Mouse (Mus musculus): ENCODE results near the gene Pck2. TPM values are rescaled to one million over a fixed set of nuclear protein-coding genes. Genes with fewer than 3 reads are reported as not detected.

The Pck2 gene
- total RNA-seq (2014; rRNA removed) (27.8 and 29.1 TPM in 2 replicates), polyA plus RNA-seq (2015; fragmentation: Nextera tagmentation; extraction: Ambion mirVana) (18.2 and 21.6 TPM in 2 replicates)

DNA sequence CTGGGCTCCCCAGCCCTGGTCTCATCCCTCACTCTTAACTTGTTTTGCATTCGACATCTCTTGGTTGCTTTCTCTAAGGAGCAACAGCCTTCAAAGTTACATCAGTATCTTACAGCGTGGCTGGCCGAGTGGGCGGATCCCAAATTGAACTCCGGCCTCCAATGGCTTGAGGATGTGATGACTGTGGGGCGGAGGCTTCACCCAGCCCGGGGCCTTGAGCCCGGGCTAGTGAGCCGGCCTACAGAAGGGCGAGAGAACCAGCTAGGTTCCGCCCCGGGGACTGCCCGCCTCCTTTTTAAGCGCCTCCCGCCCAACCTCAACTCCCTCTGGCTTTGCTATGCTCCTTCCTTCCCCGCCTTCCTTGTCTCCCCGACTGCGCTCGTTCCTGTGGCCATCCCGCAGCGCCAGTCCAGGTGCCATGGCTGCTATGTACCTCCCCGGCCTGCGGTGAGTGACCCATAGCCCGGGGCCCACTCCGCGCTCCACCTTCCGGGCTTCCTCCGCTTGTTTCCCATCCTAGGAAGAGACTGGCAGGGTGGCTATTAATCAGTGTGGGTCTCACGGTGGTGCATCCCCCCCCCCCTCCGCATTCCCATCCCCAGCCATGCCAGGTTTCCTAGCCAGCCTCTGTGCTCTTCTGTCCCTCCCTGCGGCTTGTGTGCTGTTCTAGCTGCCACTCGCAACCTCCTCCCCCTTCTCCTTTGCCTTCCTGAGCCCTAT is at the start of gene Pck2:
TSS of gene Pck2 (plus strand) at position 200 of the 720 bp plus-strand sequence.
- WGBS = under 1% methylated on average over 32 of the region's 32 CpGs
- peak within 1 kb of the TSS; percentile 51 for H3K4me3 ChIP-seq (ENCODE audit: low read depth, low read length)

DNA sequence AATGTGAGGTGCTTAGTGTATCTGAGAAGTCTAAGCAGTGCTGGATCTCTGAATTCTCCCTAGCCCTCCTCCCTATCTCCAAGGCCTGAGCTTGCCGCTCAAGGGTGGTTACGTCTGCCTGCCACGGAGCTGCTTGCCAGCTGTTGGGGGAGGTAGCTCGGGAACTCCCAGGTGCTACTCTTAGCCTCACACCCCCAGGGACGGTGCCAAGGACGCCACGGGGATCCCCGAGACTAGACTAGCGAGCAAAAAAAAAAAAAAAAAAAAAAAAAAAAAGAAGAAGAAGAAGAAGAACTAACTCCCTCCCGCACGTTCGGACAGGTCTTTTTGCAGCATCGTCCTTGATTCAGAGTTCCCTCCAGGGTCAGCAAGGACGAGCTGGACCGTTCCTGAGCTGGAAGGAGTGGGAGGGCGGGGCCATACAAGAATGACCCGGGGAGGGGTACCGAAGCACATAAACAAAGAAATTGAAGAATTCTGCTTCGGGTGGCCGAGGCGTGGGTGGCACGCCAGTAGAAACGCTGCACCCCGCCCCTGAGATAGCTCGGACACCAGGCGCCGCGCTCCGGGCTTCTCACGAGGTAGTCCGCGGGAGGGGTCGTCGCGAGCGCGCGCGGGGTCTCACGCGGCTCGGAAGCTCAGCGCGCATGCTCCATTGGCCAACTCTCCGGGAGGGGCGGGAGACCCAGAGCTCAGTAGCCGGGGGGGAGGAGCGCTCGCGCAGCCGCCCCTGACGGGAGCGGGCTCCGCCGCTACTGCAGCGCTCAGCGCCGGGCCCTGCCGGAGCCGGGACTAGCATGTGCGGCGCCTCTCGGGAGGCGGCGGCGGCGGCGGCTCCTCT is 49.5 kb upstream of the Pck2 start, which contains the start of gene Carmil3:
TSS of gene Carmil3 (plus strand) at position 291 of the 841 bp plus-strand sequence.
- peak; percentile 89 for ATAC-seq (ENCODE audit: low FRiP score)
- Histone ChIP-seq H3K4me1 (ENCODE audit: insufficient read depth, low read length) (0 out of 2 replicates have a peak, but pooled peaks cover 2% of the 10 kb centered on the region), H3K4me2 (ENCODE audit: low read depth, low read length, poor library complexity, severe bottlenecking) (peak within 1 kb of the TSS; percentile 84), H3K9me3 (ENCODE audit: low read length) (no peaks in the 10 kb centered on the region), H3K36me3 (ENCODE audit: insufficient read depth, low read length) (peaks cover 19% of the 10 kb centered on the region), H3K27ac (ENCODE audit: low read depth, low read length) (peak within 1 kb of the TSS; percentile 80), H3K27me3 (ENCODE audit: insufficient read depth, low read length) (no peaks in the 10 kb centered on the region), H3K9ac (replicated peaks; ENCODE audit: low read length, poor library complexity, severe bottlenecking) (peak within 1 kb of the TSS; percentile 85), H3K4me3 (ENCODE audit: low read depth, low read length) (peak within 1 kb of the TSS; percentile 73)
- DNase-seq (ENCODE audit: low spot score) = peak; percentile 95
- under 1% methylated on average over 68 of the region's 68 CpGs for WGBS
- no peak; the same call in 1 of the 2 replicates for TF ChIP-seq CTCF (IDR thresholded peaks at IDR 0.05)

More for the DNA sequence above, at the start of gene Pck2:
- H3K4me1 ChIP-seq (ENCODE audit: insufficient read depth, low read length) = 0 out of 2 replicates have a peak, but pooled peaks cover 2% of the 10 kb centered on the region
- peaks cover 15% of the 10 kb centered on the region for H3K36me3 ChIP-seq (ENCODE audit: insufficient read depth, low read length)
- H3K9ac ChIP-seq (replicated peaks; ENCODE audit: low read length, poor library complexity, severe bottlenecking) = peak within 1 kb of the TSS; percentile 75
- ATAC-seq (ENCODE audit: low FRiP score) (peak; percentile 84), DNase-seq (ENCODE audit: low spot score) (peak; percentile 85)
- TF ChIP-seq CTCF (IDR thresholded peaks at IDR 0.05) = no peak
- no peaks in the 10 kb centered on the region for H3K9me3 ChIP-seq (ENCODE audit: low read length)
- H3K27ac ChIP-seq (ENCODE audit: low read depth, low read length) = peak within 1 kb of the TSS; percentile 90
- H3K27me3 ChIP-seq (ENCODE audit: insufficient read depth, low read length) = no peaks in the 10 kb centered on the region
- peak within 1 kb of the TSS; percentile 75 for H3K4me2 ChIP-seq (ENCODE audit: low read depth, low read length, poor library complexity, severe bottlenecking)

DNA sequence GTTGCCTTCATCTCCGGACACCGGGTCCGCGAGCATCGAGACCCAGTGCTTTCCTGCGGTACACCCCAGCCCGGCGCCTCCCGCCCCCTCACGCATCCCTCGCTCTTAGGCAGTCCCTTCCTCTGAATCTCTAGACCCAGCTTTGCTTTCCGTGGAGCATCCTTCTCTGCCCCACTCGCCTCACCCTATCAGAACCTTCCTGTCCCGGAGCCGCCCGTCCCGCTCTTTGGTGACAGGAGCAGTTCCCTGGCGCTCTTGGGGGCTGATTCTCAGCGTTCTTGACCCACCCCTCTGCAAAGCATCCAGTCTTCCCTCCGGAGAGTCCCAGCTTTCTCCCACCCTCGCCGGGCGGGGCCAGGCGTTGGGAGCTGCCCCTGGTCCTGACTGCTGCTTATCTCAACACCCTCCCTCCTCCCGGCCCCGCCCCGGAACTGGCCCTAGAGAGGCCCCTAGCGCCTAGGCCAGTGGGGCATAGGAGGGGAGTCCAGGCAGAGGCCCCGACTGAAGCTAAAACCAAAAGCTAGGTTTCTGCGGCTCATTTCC is 48.7 kb upstream of the Pck2 start:
- H3K27ac ChIP-seq (ENCODE audit: low read depth, low read length) = peak overlapping the region; percentile 80
- TF ChIP-seq CTCF (IDR thresholded peaks at IDR 0.05) = no peak
- no peaks in the 10 kb centered on the region for H3K27me3 ChIP-seq (ENCODE audit: insufficient read depth, low read length)
- peak overlapping the region; percentile 84 for H3K4me2 ChIP-seq (ENCODE audit: low read depth, low read length, poor library complexity, severe bottlenecking)
- H3K4me3 ChIP-seq (ENCODE audit: low read depth, low read length) = peak overlapping the region; percentile 73
- H3K36me3 ChIP-seq (ENCODE audit: insufficient read depth, low read length) = peaks cover 25% of the 10 kb centered on the region
- DNase-seq (ENCODE audit: low spot score) = peak; percentile 58
- 0 out of 2 replicates have a peak, but pooled peaks cover 2% of the 10 kb centered on the region for H3K4me1 ChIP-seq (ENCODE audit: insufficient read depth, low read length)
- peak overlapping the region; percentile 85 for H3K9ac ChIP-seq (replicated peaks; ENCODE audit: low read length, poor library complexity, severe bottlenecking)
- 2% methylated on average over 29 of the region's 30 CpGs for WGBS
- H3K9me3 ChIP-seq (ENCODE audit: low read length) = no peaks in the 10 kb centered on the region
- ATAC-seq (ENCODE audit: low FRiP score) = peak; percentile 64

DNA sequence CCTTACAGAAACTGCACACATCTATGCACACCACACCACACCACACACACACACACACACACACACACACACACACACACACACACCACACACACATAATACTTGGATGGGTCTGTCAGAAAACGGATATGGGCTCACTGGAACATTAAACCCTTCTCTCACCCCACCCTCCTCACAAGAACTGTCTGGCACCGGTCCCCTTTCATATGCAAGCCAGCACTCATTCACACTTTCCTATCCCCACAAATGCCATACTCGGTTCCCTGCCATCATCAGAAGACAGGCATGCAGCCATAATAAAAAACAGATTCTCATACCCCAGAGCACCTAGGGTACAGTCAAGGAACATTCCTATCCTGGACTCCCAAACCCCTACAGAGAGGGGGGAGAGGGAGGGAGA is 48.0 kb upstream of the Pck2 start:
- H3K4me3 ChIP-seq (ENCODE audit: low read depth, low read length) = peak overlapping the region; percentile 73
- TF ChIP-seq CTCF (IDR thresholded peaks at IDR 0.05) = no peak
- DNase-seq (ENCODE audit: low spot score) = no peak
- no peak overlapping the region for H3K27ac ChIP-seq (ENCODE audit: low read depth, low read length)
- H3K27me3 ChIP-seq (ENCODE audit: insufficient read depth, low read length) = no peaks in the 10 kb centered on the region
- H3K9me3 ChIP-seq (ENCODE audit: low read length) = no peaks in the 10 kb centered on the region
- 43% methylated on average over 3 of the region's 3 CpGs for WGBS
- H3K9ac ChIP-seq (replicated peaks; ENCODE audit: low read length, poor library complexity, severe bottlenecking) = peak overlapping the region; percentile 85; the same call in 1 of the 2 replicates
- H3K4me1 ChIP-seq (ENCODE audit: insufficient read depth, low read length) = 0 out of 2 replicates have a peak, but pooled peaks cover 2% of the 10 kb centered on the region
- ATAC-seq (ENCODE audit: low FRiP score) = no peak
- peak overlapping the region; percentile 84 for H3K4me2 ChIP-seq (ENCODE audit: low read depth, low read length, poor library complexity, severe bottlenecking)
- H3K36me3 ChIP-seq (ENCODE audit: insufficient read depth, low read length) = peaks cover 25% of the 10 kb centered on the region

DNA sequence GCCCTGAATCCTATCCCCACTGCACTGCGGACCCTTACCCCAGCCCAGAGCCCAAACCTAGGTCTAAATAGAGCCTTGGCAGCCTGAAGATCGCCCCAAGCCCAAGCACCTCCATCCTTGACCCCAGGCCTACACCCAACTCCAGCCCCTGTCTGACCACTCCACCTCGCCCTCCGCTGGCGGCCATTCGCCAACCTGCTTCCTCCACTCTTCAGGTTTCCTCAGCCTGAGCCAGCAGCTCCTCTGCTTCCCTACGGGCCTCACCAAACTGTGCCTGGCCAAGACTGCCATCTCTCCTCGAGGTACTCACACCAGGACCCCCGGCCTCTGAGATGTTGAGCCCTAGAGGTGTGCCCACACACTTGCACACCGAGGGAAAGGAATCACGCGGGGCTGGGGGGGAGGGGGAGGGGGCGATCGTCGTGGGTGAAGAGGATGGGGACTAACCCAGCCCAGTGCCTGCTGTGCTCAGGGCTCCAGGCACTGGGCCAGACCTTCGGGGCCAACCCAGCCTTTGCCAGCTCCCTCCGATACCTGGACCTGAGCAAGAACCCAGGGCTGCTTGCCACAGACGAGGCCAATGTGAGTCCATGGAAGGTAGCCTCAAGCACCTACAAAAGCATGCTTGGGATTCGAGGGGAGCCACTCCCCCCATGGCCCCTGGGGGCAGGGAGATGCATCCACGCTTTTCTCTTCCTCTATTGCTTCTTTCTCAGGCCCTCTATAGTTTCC is 44.4 kb upstream of the Pck2 start:
- Histone ChIP-seq H3K36me3 (ENCODE audit: insufficient read depth, low read length) (peaks cover 53% of the 10 kb centered on the region), H3K27me3 (ENCODE audit: insufficient read depth, low read length) (no peaks in the 10 kb centered on the region), H3K9me3 (ENCODE audit: low read length) (no peaks in the 10 kb centered on the region), H3K4me2 (ENCODE audit: low read depth, low read length, poor library complexity, severe bottlenecking) (no peak overlapping the region), H3K4me1 (ENCODE audit: insufficient read depth, low read length) (0 out of 2 replicates have a peak, but pooled peaks cover 2% of the 10 kb centered on the region), H3K27ac (ENCODE audit: low read depth, low read length) (no peak overlapping the region), H3K4me3 (ENCODE audit: low read depth, low read length) (no peak overlapping the region), H3K9ac (replicated peaks; ENCODE audit: low read length, poor library complexity, severe bottlenecking) (no peak overlapping the region)
- no peak for ATAC-seq (ENCODE audit: low FRiP score)
- TF ChIP-seq CTCF (IDR thresholded peaks at IDR 0.05) = no peak
- DNase-seq (ENCODE audit: low spot score) = no peak
- WGBS = 74% methylated on average over 17 of the region's 20 CpGs
